Comparison of ENCODE assay signal across 8 mouse cellular contexts in the genomic region with DNA sequence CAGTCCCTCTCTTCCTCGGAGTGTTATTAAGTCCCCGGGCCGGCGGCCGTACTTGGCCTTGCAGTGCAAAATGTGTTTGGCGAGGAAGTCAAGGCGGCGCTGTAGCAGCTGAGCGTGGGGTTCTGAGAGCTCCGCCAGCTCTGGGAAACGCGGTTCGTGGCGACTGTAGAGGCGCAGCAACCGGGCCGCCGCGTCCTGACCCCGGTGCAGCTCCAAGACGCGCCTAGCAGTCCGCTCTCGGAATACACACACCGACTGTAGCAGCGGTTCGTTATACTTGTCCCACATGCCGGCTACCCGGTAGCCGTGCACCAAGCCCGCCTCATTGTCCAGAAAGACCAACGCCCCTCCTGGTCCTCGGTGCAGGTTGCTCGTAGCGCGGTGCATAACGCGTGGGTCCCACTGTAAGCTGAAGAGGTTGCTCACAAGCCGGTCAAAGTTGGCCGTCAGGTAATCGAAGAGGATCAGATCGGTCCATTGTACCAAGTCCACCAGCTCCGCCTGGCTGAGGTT. TPM values are rescaled to one million over a fixed set of nuclear protein-coding genes. Genes with fewer than 3 reads are reported as not detected.
DNase-seq lines count a peak whose midpoint lies in the region; ATAC-seq lines count a peak whose summit lies in the region.

No protein-coding gene starts in this region.

- H3K27me3 ChIP-seq in hindbrain, embryonic 13.5 days: 0 out of 2 replicates have a peak, but pooled peaks cover 3% of the 10 kb centered on the region

- H3K4me2 ChIP-seq in hindbrain, embryonic 13.5 days: peak overlapping the region; percentile 70

- peak overlapping the region; percentile 97 for H3K27ac ChIP-seq in hindbrain, embryonic 13.5 days

- WGBS in hindbrain, embryonic 13.5 days: under 1% methylated on average over 43 of the region's 43 CpGs

- peak; percentile 22 for ATAC-seq in hindbrain, embryonic 13.5 days (ENCODE audit: low FRiP score)

- H3K36me3 ChIP-seq in hindbrain, embryonic 13.5 days: peaks cover 12% of the 10 kb centered on the region; the same call in 1 of the 2 replicates

- DNase-seq in adrenal gland, adult 18-20 months (ENCODE audit: low spot score in 2 of 2): peak; percentile 36 to 37
- peak; percentile 75 for DNase-seq in cerebellum, postnatal 36 days
- DNase-seq in gastrocnemius, adult 18-20 months (ENCODE audit: low spot score): peak; percentile 47
- DNase-seq in layer of hippocampus, postnatal 25 days (ENCODE audit: extremely low spot score in 1 of 2, low spot score in 1 of 2): peak; percentile 52
- DNase-seq in lung, postnatal 14 days: peak; percentile 64
- DNase-seq in retina, postnatal 1 day: peak; percentile 69
- DNase-seq in urinary bladder, postnatal 4 days (ENCODE audit: low spot score in 2 of 2): peak; percentile 57 to 64

- H3K4me3 ChIP-seq in hindbrain, embryonic 13.5 days: peak overlapping the region; percentile 91

- 0 out of 2 replicates have a peak, but pooled peaks cover 3% of the 10 kb centered on the region for H3K9me3 ChIP-seq in hindbrain, embryonic 13.5 days

- H3K9ac ChIP-seq in hindbrain, embryonic 13.5 days: peak overlapping the region; percentile 96

- H3K4me1 ChIP-seq in hindbrain, embryonic 13.5 days (replicated peaks): peaks cover 25% of the 10 kb centered on the region

RNA-seq across cellular contexts. Expression of gene Fjx1, which starts 2.0 kb away (rescaled TPM):
- total RNA-seq in adrenal gland, adult 18-20 months (2021): under 1 TPM; 0.63 to 0.70 TPM
- total RNA-seq in gastrocnemius, adult 18-20 months (2021): under 1 TPM; 0.27 to 0.33 TPM
- 28.9 and 32.9 TPM in 2 replicates for polyA plus RNA-seq in hindbrain, embryonic 13.5 days (2015; fragmentation: Nextera tagmentation; extraction: Ambion mirVana)
- 10 to 100 TPM; 61.6 to 61.7 TPM for total RNA-seq in layer of hippocampus, postnatal 25 days (2021)

RNA-seq across cellular contexts. Expression of gene Trim44, which starts 42.7 kb away (rescaled TPM):
- 10 to 100 TPM; 65.3 to 66.3 TPM for total RNA-seq in adrenal gland, adult 18-20 months (2021)
- total RNA-seq in gastrocnemius, adult 18-20 months (2021): 10 to 100 TPM; 14.8 to 17.7 TPM
- 44.2 and 47.7 TPM in 2 replicates for polyA plus RNA-seq in hindbrain, embryonic 13.5 days (2015; fragmentation: Nextera tagmentation; extraction: Ambion mirVana)
- total RNA-seq in layer of hippocampus, postnatal 25 days (2021): 100 to 1,000 TPM; 153 to 165 TPM

Comparison
In these comparisons a context has a peak if more than half of its experiments do, and no peak if none do; other contexts are left out.
1. Peak in every context shown above with its lines: DNase-seq, ATAC-seq, H3K4me3 ChIP-seq and H3K27ac ChIP-seq.
2. RNA of gene Fjx1, which starts 2.0 kb away (total RNA-seq): 61.6 to 61.7 TPM in layer of hippocampus, postnatal 25 days; 0.63 to 0.70 TPM in adrenal gland, adult 18-20 months and 0.27 to 0.33 TPM in gastrocnemius, adult 18-20 months; every median in the first group is over 10 times any median in the second.